ENCODE assay signal across 8 mouse cellular contexts in the genomic region with DNA sequence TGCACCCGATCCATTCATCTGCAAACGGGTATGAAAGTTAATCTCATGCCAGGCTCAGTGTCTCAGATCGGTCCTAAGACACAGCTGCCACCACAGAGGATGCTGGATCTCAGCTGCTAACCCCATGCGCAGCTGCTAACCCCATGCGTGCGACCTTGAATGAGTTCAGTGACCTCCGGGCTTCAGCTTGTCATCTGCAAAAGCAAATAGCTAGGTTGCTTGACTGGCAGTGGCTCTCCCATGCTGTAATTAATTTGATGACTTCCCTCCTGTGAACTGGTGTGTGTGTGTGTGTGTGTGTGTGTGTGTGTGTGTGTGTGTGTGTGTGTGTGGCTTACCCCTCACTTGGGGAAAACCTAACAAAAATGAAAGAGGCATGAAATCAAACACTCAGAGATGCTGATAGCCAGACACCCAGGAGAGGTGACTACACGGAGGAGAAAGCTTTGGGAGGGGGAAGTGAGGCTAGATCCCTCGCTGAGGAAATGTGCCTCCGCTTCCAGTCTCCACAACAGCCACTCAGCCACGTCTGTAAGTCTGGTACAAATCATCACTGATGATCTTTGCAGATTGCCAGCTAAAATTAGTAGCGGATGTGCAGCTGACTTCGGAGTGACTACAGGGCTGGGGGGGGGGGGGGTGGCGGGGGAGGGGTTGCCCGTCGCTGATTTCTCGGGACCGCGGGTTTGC. TPM values are rescaled to one million over a fixed set of nuclear protein-coding genes. Genes with fewer than 3 reads are reported as not detected.
DNase-seq lines count a peak whose midpoint lies in the region; ATAC-seq and TF ChIP-seq lines count a peak whose summit lies in the region.

No protein-coding gene starts in this region.

- peak overlapping the region; percentile 42 for H3K4me2 ChIP-seq in embryonic facial prominence, embryonic 12.5 days (replicated peaks)
- peak overlapping the region; percentile 33 for H3K4me2 ChIP-seq in hindbrain, embryonic 12.5 days (replicated peaks)

- no peak for ATAC-seq in embryonic facial prominence, embryonic 12.5 days (ENCODE audit: insufficient number of reproducible peaks, insufficient read depth, low FRiP score, low TSS enrichment)
- no peak for ATAC-seq in hindbrain, embryonic 12.5 days (ENCODE audit: low FRiP score)
- no peak for ATAC-seq in erythroblast, adult 5-6 weeks (replicated peaks; ENCODE audit: low FRiP score, poor library complexity, severe bottlenecking)

- no peak overlapping the region for H3K9ac ChIP-seq in embryonic facial prominence, embryonic 12.5 days
- H3K9ac ChIP-seq in hindbrain, embryonic 12.5 days, result no peak overlapping the region

- no peaks in the 10 kb centered on the region for H3K9me3 ChIP-seq in embryonic facial prominence, embryonic 12.5 days
- H3K9me3 ChIP-seq in hindbrain, embryonic 12.5 days (replicated peaks), result no peaks in the 10 kb centered on the region

- DNase-seq in right cerebral cortex, adult 18-20 months, result peak; percentile 29
- no peak for DNase-seq in right cerebral cortex, postnatal 4 days
- DNase-seq in neural tube, embryonic 10.5 days (ENCODE audit: extremely low spot score, low spot score), result peak; percentile 56
- no peak for DNase-seq in kidney, postnatal 36 days
- DNase-seq in lung, adult 2 months, result no peak

- no peak for TF ChIP-seq CTCF in lung, adult 2 months (IDR thresholded peaks at IDR 0.05; ENCODE audit: insufficient read depth, low read length)

- no peaks in the 10 kb centered on the region for H3K27me3 ChIP-seq in embryonic facial prominence, embryonic 12.5 days
- H3K27me3 ChIP-seq in hindbrain, embryonic 12.5 days, result no peaks in the 10 kb centered on the region

- no peaks in the 10 kb centered on the region for H3K36me3 ChIP-seq in embryonic facial prominence, embryonic 12.5 days
- no peaks in the 10 kb centered on the region for H3K36me3 ChIP-seq in hindbrain, embryonic 12.5 days

- no peak for TF ChIP-seq POLR2A in lung, adult 2 months (IDR thresholded peaks at IDR 0.05; ENCODE audit: borderline replicate concordance, extremely low read depth, low read depth, low read length)

- H3K27ac ChIP-seq in embryonic facial prominence, embryonic 12.5 days, result no peak overlapping the region
- peak overlapping the region; percentile 40; the same call in 1 of the 2 replicates for H3K27ac ChIP-seq in hindbrain, embryonic 12.5 days

- 16% methylated on average over 19 of the region's 19 CpGs for WGBS in embryonic facial prominence, embryonic 12.5 days
- 25% methylated on average over 18 of the region's 19 CpGs for WGBS in hindbrain, embryonic 12.5 days
- 27% methylated on average over 19 of the region's 19 CpGs for WGBS in lung, adult 2 months

- H3K4me1 ChIP-seq in embryonic facial prominence, embryonic 12.5 days, result peaks cover 10% of the 10 kb centered on the region; the same call in 1 of the 2 replicates
- H3K4me1 ChIP-seq in hindbrain, embryonic 12.5 days, result peaks cover 13% of the 10 kb centered on the region
- no peaks in the 10 kb centered on the region for H3K4me1 ChIP-seq in lung, adult 2 months (ENCODE audit: control insufficient read depth, insufficient read depth, low read length)

- no peak overlapping the region for H3K4me3 ChIP-seq in embryonic facial prominence, embryonic 12.5 days
- peak overlapping the region; percentile 8; the same call in 1 of the 2 replicates for H3K4me3 ChIP-seq in hindbrain, embryonic 12.5 days
- H3K4me3 ChIP-seq in lung, adult 2 months (replicated peaks; ENCODE audit: extremely low read depth, low read depth, low read length), result no peak overlapping the region

RNA-seq across cellular contexts. Expression of gene Suds3, which starts 47.0 kb away (rescaled TPM):
- 108 and 113 TPM in 2 replicates for polyA plus RNA-seq in embryonic facial prominence, embryonic 12.5 days (2016; fragmentation: Nextera tagmentation; extraction: Ambion mirVana)
- polyA plus RNA-seq in hindbrain, embryonic 12.5 days (2016; fragmentation: Nextera tagmentation; extraction: Ambion mirVana), result 118 and 120 TPM in 2 replicates
- 20.7 and 25.0 TPM in 2 replicates for total RNA-seq in erythroblast, adult 5-6 weeks (2015; ENCODE audit: low replicate concordance)
- total RNA-seq in erythroblast, adult 5-6 weeks (2017; ENCODE audit: low replicate concordance), result 73.7 and 98.8 TPM in 2 replicates
- 44.0 and 57.1 TPM in 2 replicates for polyA plus RNA-seq in lung, adult 2 months (2012; rRNA removed)

RNA-seq across cellular contexts. Expression of gene Taok3, which starts 51.0 kb away (rescaled TPM):
- 12.1 and 14.7 TPM in 2 replicates for polyA plus RNA-seq in embryonic facial prominence, embryonic 12.5 days (2016; fragmentation: Nextera tagmentation; extraction: Ambion mirVana)
- polyA plus RNA-seq in hindbrain, embryonic 12.5 days (2016; fragmentation: Nextera tagmentation; extraction: Ambion mirVana), result 30.6 and 31.8 TPM in 2 replicates
- 28.4 and 30.1 TPM in 2 replicates for total RNA-seq in erythroblast, adult 5-6 weeks (2015; ENCODE audit: low replicate concordance)
- 32.5 and 43.4 TPM in 2 replicates for total RNA-seq in erythroblast, adult 5-6 weeks (2017; ENCODE audit: low replicate concordance)
- 30.3 and 40.5 TPM in 2 replicates for polyA plus RNA-seq in lung, adult 2 months (2012; rRNA removed)

Comparison
In these comparisons a context has a peak if more than half of its experiments do, and no peak if none do; other contexts are left out.
1. DNase-seq: peak in right cerebral cortex, adult 18-20 months (single experiment) and neural tube, embryonic 10.5 days (single experiment); none in right cerebral cortex, postnatal 4 days (single experiment), kidney, postnatal 36 days (0 of 2) and lung, adult 2 months (single experiment).